In the genomic region with DNA sequence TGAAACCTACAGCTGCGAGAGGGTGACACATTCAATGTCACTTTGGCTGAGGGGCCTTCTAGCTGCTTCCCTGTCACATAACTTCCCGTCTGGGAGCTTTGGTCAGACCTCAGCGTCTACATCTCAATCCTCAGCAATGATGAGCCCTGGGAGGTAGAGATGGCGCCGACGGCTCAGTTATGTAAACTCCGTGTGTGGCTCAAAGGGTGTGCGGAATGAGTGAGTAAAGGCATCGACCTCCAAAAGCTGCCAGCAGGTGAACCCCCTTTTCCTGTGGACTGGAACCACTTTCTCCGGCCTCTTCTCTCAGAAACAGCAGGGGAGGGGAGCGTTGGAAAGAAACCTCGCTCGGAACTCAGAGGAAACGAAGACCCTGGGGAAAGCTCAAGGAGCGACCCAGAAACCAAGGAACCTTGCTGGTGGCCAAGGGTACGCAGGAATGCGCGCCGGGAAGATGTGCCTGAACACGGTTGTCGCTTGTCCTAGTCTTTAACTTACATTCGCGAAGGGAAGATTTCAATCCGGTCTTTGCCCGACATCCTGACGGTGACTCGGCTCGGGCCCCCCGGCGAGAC, we compare ENCODE assay signal across 8 mouse cellular contexts. TPM values are rescaled to one million over a fixed set of nuclear protein-coding genes. Genes with fewer than 3 reads are reported as not detected.
DNase-seq lines count a peak whose midpoint lies in the region; ATAC-seq and TF ChIP-seq lines count a peak whose summit lies in the region.

No protein-coding gene starts in this region.

- H3K36me3 ChIP-seq in forebrain, embryonic 10.5 days (replicated peaks) = peaks cover 33% of the 10 kb centered on the region
- 0 out of 2 replicates have a peak, but pooled peaks cover 6% of the 10 kb centered on the region for H3K36me3 ChIP-seq in limb, embryonic 15.5 days

- H3K4me1 ChIP-seq in forebrain, embryonic 10.5 days = peaks cover 32% of the 10 kb centered on the region
- peaks cover 21% of the 10 kb centered on the region for H3K4me1 ChIP-seq in limb, embryonic 15.5 days

- peak; percentile 38 for ATAC-seq in Patski
- peak; percentile 7; the same call in 1 of the 2 replicates for ATAC-seq in limb, embryonic 15.5 days (ENCODE audit: insufficient number of reproducible peaks, low FRiP score, low TSS enrichment, low read depth)

- H3K4me3 ChIP-seq in forebrain, embryonic 10.5 days = peak overlapping the region; percentile 74
- peak overlapping the region; percentile 82 for H3K4me3 ChIP-seq in limb, embryonic 15.5 days

- DNase-seq in left cerebral cortex, adult 11 months (ENCODE audit: low spot score) = peak; percentile 11
- no peak for DNase-seq in left cerebral cortex, postnatal 4 days
- DNase-seq in Patski (ENCODE audit: low read depth, low spot score) = no peak
- no peak for DNase-seq in forebrain, embryonic 10.5 days (ENCODE audit: extremely low spot score, low spot score)
- DNase-seq in skeletal muscle tissue, adult 2 months (ENCODE audit: low read depth, low spot score) = peak; percentile 23
- DNase-seq in adipocyte (ENCODE audit: low spot score) = no peak
- DNase-seq in gastrocnemius, postnatal 36 days = no peak

- WGBS in forebrain, embryonic 10.5 days = 1% methylated on average over 30 of the region's 30 CpGs
- under 1% methylated on average over 30 of the region's 30 CpGs for WGBS in limb, embryonic 15.5 days

- in situ Hi-C loops in Patski (cut with MboI; ENCODE audit: low pct_unique_long_range_greater_than_20kb) = no loop called here

- CTCF ChIA-PET in Patski (lab: Charles Lee) = interaction anchor here (1.4 kb wide), 1 partner anchor 20 kb away, joined by 3 read pairs; no protein-coding TSS in a partner anchor

- intact Hi-C loops in left cerebral cortex, postnatal 4 days (cut with DNase I) = loop anchor here (10.0 kb wide), 1 partner anchor 636 kb away; the partner anchor contains the start of gene Gphn
- intact Hi-C loops in gastrocnemius, postnatal 36 days (cut with DNase I) = loop anchor here (5.0 kb wide), 1 partner anchor 114 kb away; the partner anchor contains the start of gene Mpp5

- no peaks in the 10 kb centered on the region for H3K27me3 ChIP-seq in Patski
- no peaks in the 10 kb centered on the region for H3K27me3 ChIP-seq in forebrain, embryonic 10.5 days (ENCODE audit: poor library complexity, severe bottlenecking)
- H3K27me3 ChIP-seq in limb, embryonic 15.5 days = no peaks in the 10 kb centered on the region

- no peak for TF ChIP-seq CTCF in Patski (IDR thresholded peaks at IDR 0.05)

- H3K9ac ChIP-seq in limb, embryonic 15.5 days = peak overlapping the region; percentile 68

- H3K4me2 ChIP-seq in limb, embryonic 15.5 days = peak overlapping the region; percentile 59

- POLR2A ChIA-PET in Patski (lab: Charles Lee) = interaction anchor here (0.5 kb wide), 1 partner anchor 248 kb away, joined by 3 read pairs; no protein-coding TSS in a partner anchor

- peak overlapping the region; percentile 97 for H3K27ac ChIP-seq in forebrain, embryonic 10.5 days
- H3K27ac ChIP-seq in limb, embryonic 15.5 days = peak overlapping the region; percentile 34

- no peaks in the 10 kb centered on the region for H3K9me3 ChIP-seq in forebrain, embryonic 10.5 days
- no peaks in the 10 kb centered on the region for H3K9me3 ChIP-seq in limb, embryonic 15.5 days

RNA-seq across cellular contexts. Expression of gene Atp6v1d, which starts 0.4 kb away (rescaled TPM):
- 100 to 1,000 TPM; 120 to 128 TPM for total RNA-seq in left cerebral cortex, postnatal 4 days (2021)
- polyA plus RNA-seq in Patski (2021) = 86.4 TPM
- polyA plus RNA-seq in forebrain, embryonic 10.5 days (2016; fragmentation: Nextera tagmentation; extraction: Ambion mirVana) = 61.4 and 69.3 TPM in 2 replicates
- polyA plus RNA-seq in limb, embryonic 15.5 days (2015; fragmentation: Nextera tagmentation; extraction: Ambion mirVana) = 63.8 and 66.9 TPM in 2 replicates
- total RNA-seq in gastrocnemius, postnatal 36 days (2021) = 10 to 100 TPM; 55.0 to 58.7 TPM

RNA-seq across cellular contexts. Expression of gene Eif2s1, which starts 0.6 kb away (rescaled TPM):
- 10 to 100 TPM; 67.4 to 75.1 TPM for total RNA-seq in left cerebral cortex, postnatal 4 days (2021)
- 70.4 TPM for polyA plus RNA-seq in Patski (2021)
- polyA plus RNA-seq in forebrain, embryonic 10.5 days (2016; fragmentation: Nextera tagmentation; extraction: Ambion mirVana) = 323 and 333 TPM in 2 replicates
- 187 and 190 TPM in 2 replicates for polyA plus RNA-seq in limb, embryonic 15.5 days (2015; fragmentation: Nextera tagmentation; extraction: Ambion mirVana)
- 10 to 100 TPM; 33.8 to 38.3 TPM for total RNA-seq in gastrocnemius, postnatal 36 days (2021)

RNA-seq across cellular contexts. Expression of gene Plek2, which starts 45.8 kb away (rescaled TPM):
- total RNA-seq in left cerebral cortex, postnatal 4 days (2021) = under 1 TPM; 0.81 to 0.88 TPM
- polyA plus RNA-seq in Patski (2021) = 0.09 TPM
- polyA plus RNA-seq in forebrain, embryonic 10.5 days (2016; fragmentation: Nextera tagmentation; extraction: Ambion mirVana) = 3.1 and 3.6 TPM in 2 replicates
- 7.3 and 8.7 TPM in 2 replicates for polyA plus RNA-seq in limb, embryonic 15.5 days (2015; fragmentation: Nextera tagmentation; extraction: Ambion mirVana)
- under 1 TPM in 1 of 2 experiments, not detected in 1; 0.22 TPM for total RNA-seq in gastrocnemius, postnatal 36 days (2021)

Comparison
In these comparisons a context has a peak if more than half of its experiments do, and no peak if none do; other contexts are left out.
1. DNase-seq: peak in left cerebral cortex, adult 11 months (single experiment) and skeletal muscle tissue, adult 2 months (single experiment); none in left cerebral cortex, postnatal 4 days (single experiment), Patski (single experiment), forebrain, embryonic 10.5 days (single experiment), adipocyte (single experiment) and gastrocnemius, postnatal 36 days (0 of 2).